Mouse (Mus musculus) A20 (cell line): Measurements from ENCODE around the gene Snrpf.
"Not testable (repeated sequence)": the region's sequence is repeated elsewhere in the genome, so short reads cannot be mapped to it uniquely, and the experiment has no call there.

Experiments
- DNase-seq: peaks from one replicate; pipeline ENCODE4 v3.0.0-alpha.2; 2011; ENCODE audit warnings: low read depth, low spot score

Gene Snrpf

DNA sequence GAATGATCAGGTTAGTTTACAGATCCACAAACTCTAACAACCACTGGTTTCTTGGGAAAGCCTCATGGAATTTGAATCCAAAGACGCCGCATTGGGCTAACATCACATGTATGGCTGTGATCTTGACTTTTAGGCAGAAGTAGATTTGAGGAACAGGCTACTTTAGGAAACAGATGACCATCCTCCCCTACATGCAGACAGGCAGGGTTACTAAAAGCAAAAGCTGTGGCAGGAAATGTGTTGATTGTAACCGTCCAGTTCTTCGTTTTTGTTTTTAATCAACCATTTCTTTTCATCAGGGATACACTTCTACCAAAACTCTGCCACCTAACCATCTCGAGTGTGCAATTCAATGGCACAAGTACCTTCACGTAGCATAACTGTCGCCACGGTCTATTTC lies 13.5 kb downstream of the Snrpf start:
- no peak for DNase-seq

DNA sequence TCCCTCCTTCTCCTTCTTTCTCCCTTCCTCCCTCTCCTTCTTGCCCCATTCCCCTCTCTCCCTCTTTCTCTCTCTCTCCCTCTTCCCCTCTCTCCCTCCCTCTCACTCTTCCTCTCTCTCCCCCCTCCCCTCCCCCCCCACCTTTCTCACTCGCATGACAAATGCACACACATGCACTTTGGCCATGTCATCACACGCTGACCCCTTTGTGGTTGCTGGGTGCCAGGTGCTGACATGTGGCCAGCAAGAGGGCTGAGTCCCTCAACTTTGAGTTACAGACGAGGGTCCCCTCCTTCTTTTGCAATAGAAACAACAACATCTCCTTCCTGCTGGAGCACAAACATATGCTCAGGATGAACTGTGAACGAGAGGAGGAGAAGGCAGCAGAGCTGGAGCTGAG lies 14.5 kb downstream of the Snrpf start:
- no peak for DNase-seq

DNA sequence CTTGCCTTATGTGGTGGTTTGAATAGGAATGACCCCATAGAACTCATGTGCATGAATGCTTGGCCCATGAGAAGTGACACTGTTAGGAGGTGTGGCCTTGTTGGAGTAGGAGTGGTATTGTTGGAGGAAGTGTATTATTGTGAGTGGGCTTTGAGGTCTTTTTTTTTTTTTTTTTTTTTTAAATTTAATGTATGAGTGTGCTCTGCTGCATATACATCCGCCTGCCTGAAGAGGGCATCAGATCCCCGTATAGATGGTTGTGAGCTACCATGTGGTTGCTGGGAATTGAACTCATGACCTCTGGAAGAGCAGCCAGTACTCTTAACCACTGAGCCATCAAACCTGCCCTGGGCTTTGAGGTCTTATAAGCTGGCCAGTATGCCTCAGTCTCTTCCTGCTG lies 17.3 kb downstream of the Snrpf start:
- peak; percentile 24 for DNase-seq

DNA sequence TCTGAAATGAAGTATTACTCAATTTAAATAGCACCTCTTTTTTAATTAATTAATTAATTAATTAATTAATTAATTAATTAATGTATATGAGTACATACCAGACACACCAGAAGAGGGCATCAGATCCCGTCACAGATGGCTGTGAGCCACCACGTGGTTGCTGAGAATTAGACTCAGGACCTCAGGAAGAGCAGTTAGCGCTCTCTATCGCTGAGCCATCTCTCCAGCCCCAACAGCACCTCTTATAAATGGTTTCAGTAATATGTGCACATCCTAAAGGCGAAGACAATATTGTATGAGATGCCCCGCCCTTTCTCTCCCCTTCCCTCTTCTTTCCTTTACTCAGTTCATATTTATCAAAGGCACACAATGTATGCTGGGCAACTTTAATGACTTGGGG lies 20.8 kb downstream of the Snrpf start:
- DNase-seq = no peak

DNA sequence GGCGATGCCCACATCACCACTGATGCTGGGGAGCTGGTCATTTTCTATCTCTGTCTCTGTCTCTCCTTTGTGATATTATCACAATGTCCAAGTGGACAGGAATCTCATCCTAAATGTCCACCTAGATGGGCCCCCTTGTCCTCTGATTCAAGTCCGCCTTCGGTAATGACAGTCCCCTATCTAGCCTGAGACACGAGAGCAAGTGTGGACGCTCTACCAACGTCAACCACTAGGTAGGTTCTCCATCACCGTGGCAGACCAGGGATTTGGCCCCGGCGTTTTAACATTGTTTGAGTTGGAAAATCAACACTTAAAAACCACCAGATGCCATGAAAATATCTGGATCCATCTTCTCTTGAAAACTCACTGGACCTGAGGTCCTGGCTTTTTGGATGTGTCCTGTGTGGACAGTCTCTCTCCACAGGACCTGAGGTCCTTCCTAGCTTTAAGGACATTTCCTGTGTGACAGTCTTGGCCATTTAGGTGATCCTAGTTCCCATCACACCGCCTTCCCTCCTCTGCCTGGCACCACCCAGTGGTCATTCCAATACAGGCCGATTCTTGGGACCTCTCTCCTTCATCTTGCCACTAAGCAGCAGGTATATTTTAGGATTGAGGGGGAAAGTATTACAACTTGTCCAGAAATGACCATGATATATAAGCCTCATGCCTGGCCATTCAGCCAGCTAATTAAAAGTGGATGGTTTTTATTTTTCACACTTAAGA lies 21.5 kb downstream of the Snrpf start:
- DNase-seq = no peak

DNA sequence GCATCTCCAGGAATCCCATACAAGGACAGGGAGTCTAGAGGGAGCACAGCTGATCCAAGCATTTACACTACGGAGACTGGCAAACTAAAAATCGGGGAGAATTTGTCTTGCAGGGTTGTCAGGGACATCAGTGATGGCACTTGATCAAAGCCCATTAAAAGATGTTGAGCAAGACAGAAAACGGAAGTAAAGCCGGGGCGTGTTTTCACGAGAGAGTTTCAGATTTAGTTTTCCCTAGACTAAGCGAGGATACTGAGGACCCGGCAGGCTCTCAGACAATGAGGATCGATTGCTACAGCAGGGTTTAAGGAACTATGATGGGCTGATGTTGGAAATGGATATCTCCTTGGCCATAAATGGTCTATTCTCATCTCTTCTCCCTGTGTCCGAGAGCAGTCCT lies 22.4 kb downstream of the Snrpf start:
- peak; percentile 59 for DNase-seq

DNA sequence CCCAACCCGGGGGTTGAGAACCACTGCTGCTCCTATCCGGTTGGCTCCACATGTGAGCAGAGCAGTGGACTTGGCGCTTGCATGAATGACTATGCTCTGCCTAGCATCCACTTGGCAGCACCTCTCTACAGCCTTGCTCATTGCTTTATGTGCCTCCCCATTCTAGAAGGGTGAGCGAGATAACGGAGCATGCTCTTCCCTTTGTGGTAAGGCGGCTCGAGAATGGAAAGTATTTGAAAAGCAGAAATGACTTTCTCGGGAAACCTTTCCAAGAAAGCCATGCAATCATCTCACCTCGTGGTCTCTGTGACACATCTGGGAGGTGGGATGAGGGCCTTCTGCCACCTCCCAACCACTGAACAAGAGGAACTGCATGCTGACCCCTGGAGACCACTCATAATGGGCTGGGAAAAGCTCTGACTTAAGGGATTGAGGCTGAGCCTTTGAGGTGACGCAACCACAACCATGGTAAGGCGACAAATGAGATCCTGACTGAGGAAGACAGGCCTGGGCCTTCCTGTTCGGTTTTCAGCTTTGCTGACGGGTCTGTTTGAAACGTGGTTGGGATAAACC lies 24.9 kb downstream of the Snrpf start:
- DNase-seq = no peak

DNA sequence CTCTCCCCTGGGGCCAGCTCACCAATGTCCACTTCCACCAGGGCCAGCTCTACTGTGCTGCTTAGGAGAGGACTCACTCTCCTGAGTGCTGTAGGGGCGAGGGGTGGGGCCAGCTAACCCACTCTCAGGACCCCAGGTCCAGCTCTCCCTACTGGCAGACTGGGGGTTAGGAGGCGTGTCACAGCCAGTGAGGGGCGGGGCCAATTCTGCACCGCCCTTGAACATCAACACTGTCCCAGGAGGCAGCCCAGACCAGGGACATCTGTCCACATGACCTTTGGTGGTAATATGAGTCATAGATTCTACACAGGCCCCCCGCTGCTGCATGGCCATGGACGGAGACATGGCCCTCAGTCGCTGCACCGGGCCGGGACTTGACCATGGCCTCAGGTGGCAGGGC lies 29.7 kb downstream of the Snrpf start:
- no peak for DNase-seq

DNA sequence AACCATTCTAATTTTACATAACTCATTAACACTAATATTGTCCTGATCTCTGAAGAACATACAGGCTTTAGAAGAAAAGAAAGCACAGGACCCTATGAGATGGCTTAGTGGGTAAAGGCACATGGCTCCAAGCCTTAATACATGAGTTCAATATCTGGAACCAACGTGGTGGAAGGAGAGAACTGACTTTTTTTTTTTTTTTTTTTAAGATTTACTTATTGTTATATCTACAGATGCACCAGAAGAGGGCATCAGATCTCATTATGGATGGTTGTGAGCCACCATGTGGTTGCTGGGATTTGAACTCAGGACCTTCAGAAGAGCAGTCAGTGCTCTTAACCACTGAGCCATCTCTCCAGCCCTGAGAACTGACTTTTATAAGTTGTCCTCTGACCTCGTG lies 31.5 kb downstream of the Snrpf start:
- DNase-seq = not testable (repeated sequence)

DNA sequence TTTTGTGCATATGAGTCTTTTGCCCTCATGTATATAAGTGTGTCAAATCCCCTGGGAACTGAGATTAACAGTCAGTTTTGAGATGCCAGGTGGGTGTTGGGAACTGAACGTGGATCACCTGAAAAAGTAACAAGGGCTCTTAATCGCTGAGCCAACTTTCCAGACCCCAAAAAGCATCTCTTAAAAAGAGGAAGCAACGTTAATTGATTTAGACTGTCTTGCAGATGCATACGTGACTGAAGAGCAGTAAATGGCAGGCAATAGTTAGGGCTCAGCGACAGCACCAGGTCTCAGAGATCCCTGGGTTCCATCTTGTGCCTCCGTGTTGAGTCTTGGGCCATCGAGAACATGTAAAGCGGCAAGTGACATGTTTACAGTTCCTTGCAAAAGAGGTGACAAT lies 36.9 kb downstream of the Snrpf start:
- peak; percentile 57 for DNase-seq

DNA sequence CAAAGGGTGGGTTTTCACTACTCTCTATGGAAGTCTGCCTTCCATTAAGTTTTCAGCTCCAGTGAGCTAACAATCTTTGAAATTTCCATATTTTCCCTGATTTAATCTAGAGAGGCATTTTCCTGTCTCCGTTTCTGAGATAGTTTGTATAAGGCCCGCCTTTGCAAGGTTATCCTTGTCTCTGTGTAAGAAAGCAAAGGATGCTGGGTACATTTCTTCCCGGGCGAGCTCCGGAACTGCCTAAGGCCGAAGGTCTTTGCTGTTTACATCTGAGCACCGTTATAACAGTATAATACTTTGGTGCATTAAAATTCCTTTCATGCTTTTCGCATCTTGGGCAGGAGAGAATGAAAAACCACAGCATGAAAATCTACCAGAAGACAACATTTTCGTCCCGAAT lies 39.7 kb downstream of the Snrpf start:
- no peak for DNase-seq

DNA sequence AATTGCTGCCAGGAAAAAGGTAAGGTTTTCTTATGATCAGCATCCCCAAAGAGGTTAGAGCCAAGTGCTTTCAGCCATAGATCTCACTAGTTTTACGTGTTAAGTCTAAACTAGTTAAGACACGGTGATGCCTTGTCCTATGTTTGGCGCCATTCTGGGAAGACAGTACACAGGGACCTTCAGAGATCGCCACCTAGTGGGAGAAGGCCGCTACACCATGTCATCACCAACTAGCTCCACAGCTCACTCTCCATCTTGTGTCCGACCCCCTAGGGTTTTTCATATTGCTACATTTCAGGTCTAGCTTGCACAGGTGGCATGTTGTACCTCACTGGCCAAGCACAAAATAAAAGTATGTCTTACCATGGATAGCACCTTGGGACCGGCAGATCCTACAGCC lies 40.5 kb downstream of the Snrpf start:
- peak; percentile 80 for DNase-seq

DNA sequence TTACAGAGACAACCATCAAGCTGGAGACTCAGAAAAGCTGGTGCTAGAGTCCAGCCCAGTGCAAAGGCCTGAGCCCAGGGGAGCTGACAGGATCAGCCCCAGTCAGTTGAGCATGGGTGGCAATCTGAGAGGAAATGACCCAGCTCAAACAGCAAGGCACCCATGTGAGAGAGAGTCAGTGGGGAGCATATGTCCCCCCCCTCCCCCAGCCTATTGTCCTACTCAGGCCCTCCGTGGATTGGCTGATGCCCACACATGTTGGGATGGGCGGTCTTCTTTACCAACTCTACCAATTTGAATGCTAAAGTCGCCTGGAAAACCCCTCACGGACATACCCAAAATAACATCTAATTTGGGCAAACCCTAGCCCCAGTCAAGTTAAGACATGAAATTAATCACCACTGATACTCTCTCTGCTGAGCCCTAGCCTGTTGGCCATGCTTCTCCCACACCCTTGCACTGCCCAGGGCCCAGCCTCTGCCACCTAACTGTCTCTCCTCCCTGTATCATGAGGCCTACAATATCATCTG lies 41.7 kb downstream of the Snrpf start:
- no peak for DNase-seq

DNA sequence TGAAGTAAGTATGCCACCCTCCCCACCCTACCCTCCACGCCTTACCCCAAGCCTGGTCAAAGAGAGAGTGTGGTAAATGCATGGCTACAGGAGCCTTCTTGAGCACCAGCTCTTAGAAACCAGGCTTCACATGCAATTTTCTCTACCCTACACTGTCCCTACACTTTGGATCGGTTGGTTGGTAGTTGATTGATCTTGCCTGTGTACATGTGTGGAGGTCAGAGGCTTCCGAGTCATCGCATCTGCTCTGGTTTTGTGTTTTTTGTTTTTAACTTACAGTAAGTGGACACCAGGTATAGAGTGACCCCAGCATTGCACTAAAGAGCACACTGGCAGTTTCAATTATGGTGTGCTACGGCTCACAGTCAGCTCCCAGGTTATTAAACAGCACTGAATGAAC lies 45.3 kb downstream of the Snrpf start:
- no peak for DNase-seq

DNA sequence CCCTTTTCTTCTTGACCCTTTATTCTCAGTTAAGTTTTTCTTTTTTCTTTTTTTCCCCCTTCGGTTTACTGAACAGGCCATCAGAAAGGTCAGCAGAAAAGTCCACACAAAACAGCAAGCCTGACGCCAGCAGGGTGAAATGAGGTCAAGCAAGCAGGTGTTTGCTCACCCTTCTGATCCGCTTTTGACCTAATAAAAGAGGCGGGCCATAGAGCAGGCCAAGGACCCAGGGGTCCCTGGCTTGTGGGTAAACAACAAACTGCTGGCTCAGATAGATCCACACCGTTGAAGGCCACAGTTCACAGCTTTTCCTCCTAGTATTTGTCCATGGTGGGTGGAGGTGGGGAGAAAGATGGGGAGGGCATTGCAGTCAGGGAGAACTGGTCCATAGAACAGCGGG lies 46.3 kb downstream of the Snrpf start:
- no peak for DNase-seq

DNA sequence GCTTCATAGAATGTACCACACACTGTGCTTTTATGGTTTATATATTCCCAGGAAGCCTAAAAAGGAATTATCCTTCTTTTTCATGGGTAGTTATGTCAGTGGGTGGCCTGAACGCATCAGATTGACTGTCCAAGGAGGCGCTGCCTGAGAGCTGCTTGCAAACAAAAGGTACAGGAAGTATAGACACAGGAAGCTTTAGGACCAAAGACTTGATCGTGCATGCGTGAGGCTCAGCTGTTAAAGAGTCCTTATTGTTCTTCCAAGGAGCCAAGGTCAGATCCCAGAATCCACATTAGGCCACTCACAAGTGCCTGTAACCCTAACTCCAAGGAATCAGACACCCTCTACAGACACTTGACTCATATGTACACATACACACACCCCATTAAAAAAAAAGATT lies 47.1 kb downstream of the Snrpf start:
- DNase-seq = no peak

DNA sequence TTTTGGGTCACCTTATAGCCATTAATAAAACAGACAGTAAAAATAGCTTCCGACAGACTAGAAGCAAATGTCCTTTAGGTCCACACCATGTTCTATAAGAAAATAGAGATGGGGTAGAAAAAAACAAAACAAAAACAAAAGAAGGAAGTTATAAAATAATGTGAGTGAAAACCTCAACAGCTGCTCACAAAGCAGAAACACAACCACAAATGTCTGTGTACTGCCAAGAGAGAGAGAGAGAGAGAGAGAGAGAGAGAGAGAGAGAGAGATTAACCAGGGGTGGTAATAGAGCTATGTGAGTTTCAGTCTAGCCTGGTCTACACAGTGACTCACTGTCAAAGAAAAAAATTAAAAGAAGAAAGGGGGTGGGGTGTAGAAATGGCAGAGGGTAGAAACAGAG lies 47.9 kb downstream of the Snrpf start:
- peak; percentile 57 for DNase-seq

DNA sequence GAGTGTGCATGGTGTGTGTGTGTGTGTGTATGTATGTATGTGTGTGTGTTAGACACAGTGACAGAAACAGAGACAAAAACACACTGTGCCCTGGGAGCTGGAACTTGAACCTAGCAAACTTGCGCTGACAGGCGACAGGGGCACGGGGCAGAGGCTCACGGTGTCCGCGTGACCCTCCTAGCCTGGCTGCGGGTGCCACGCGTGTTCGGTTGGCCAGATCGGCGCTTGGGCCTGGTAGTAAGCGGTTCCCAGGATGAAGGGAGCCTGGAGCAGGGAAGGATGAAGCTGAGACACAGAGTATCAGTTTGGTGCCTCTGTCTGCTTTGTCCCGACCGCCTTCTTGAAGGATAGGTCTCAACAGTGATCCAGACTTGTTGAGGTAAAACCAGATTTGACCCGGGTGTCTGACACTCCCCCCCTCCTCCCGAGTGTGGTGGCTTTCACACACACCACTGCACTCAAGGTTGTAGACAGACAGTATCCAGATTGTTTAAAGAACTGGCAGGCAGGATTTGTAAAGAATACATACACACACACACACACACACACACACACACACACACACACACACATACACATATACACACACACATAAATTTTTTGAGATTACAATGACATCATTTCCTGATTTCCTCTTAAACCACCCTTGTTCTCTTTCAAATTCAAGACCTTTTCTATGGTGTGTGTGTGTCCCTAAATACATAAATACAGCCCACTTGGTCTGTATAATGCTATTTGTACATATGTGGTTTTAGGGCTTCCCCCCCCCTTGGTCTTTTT lies 48.9 kb downstream of the Snrpf start, which contains the start of gene Ccdc38:
Ccdc38 (plus strand) TSS at position 202 of the 780 bp plus-strand sequence.
- peak; percentile 67 for DNase-seq

DNA sequence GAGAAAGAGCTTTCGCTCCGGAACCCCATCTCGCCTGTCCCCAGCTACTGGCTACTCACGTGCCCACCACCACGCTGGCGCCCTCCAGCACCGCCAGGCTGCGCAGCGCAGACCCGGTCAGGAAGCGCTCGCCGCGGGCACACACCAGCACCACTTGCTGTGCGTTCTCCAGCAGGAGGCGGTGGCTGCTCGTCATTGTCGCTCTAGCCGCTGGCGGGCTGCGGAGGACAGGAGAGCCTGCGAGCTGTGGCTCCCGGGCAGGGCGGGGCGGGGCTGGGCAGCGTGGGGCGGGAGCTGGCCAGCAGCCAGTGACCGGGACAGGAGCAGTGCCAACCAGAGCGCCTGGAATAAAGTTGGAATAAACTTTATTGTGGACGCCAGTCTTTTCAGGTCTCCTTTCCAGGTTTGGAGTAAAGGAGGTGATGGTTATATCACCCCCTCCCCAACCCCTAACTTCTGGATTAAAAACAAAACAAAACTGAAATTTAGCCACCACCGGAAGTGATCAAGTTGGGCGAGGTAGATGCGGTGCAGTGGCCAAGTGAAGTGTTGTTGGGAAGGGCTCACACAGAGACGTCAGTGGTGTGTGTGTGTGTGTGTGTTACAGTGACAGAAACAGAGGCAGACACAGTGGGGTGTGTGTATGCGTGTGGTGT lies 49.6 kb downstream of the Snrpf start, which contains the start of gene Amdhd1:
Amdhd1 (minus strand) TSS at position 259 of the 656 bp plus-strand sequence.
- peak; percentile 91 for DNase-seq

DNA sequence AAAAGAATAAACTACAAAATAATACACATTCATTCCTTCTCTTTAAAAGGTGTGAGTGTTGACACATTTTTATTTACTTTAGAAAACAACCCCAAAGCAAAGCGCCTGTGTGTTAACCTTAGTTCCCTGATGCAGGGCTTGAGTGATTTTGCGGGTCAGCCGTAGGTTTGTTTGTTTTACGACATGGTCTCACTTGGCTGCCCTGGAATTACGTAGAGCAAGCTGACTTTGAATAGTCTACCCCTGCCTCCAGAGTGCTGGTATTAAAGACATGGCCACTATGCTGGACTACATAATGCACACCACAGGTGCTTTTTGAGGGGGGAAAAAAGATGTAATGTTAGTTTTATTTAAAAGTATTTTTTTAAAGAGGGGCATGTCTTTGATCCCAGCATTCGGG lies 50.7 kb downstream of the Snrpf start:
- DNase-seq = no peak

DNA sequence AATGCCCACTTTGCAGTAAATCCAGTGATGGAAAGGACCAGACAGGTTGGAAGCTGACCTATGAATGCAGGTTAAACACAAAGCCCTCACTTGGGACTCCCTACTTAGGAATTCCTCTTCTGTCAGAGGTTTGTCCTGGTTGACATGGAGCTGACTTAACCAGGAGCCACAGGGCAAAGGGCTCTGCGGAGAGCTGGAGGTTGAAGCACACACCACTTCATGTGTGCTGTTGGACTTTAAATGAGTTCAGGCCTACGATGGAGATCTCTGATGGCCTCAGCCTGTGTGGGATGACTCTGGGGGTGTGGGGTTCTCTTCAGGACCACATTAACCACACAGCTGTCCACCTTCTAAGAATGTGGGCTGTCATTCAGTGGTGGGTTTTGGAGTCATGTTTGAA lies 51.2 kb downstream of the Snrpf start:
- no peak for DNase-seq
